Mouse (Mus musculus) intestine, embryonic 14.5 days (tissue): Measurements from ENCODE around the gene Cd200. TPM values are rescaled to one million over a fixed set of nuclear protein-coding genes. Genes with fewer than 3 reads are reported as not detected.

Source experiments
- ATAC-seq: fragments of 200-750 bp; cut with Nextera tagmentation; replicated peaks from 2 replicates; pipeline ENCODE4 v1.8.0; 2017; ENCODE audit warnings: low read depth, moderate number of reproducible peaks, moderate TSS enrichment, moderate library complexity; ENCODE audit not compliant: low FRiP score, low TSS enrichment
- DNase-seq: peaks from one replicate; pipeline ENCODE4 v3.0.0-alpha.2; 2018; ENCODE audit warnings: low spot score
- H3K27ac ChIP-seq: fragments of 300-500 bp; sonication (generic); 2 replicates; pipeline ENCODE4 v1.5.1; 2014; ENCODE audit warnings: low read depth, mild to moderate bottlenecking, control low read depth
- H3K27me3 ChIP-seq: fragments of 300-500 bp; sonication (generic); replicated peaks from 2 replicates; pipeline ENCODE4 v1.6.1; 2014; ENCODE audit warnings: low read length, control low read depth; ENCODE audit not compliant: control insufficient read depth, insufficient read depth
- H3K36me3 ChIP-seq: fragments of 300-500 bp; sonication (generic); 2 replicates; pipeline ENCODE4 v1.6.1; 2014; ENCODE audit warnings: low read length, control low read depth; ENCODE audit not compliant: control insufficient read depth, insufficient read depth
- H3K4me1 ChIP-seq: fragments of 300-500 bp; sonication (generic); replicated peaks from 2 replicates; pipeline ENCODE4 v1.6.1; 2014; ENCODE audit warnings: low read length, control low read depth, mixed read lengths; ENCODE audit not compliant: control insufficient read depth, insufficient read depth
- H3K4me2 ChIP-seq: fragments of 300-500 bp; sonication (generic); 2 replicates; pipeline ENCODE4 v1.6.1; 2014; ENCODE audit warnings: low read length
- H3K4me3 ChIP-seq: fragments of 300-500 bp; sonication (generic); 2 replicates; pipeline ENCODE4 v1.5.1; 2014; ENCODE audit warnings: low read depth, low read length, control low read depth, mixed read lengths
- H3K9ac ChIP-seq: fragments of 300-500 bp; sonication (generic); 2 replicates; pipeline ENCODE4 v1.6.1; 2014; ENCODE audit warnings: mild to moderate bottlenecking, low read length
- H3K9me3 ChIP-seq: fragments of 300-500 bp; sonication (generic); 2 replicates; pipeline ENCODE4 v1.6.1; 2016; ENCODE audit warnings: low read length, control low read depth; ENCODE audit not compliant: control insufficient read depth
- WGBS: fragments of 180-500 bp; shearing (Covaris S2); extraction: QIAGEN DNeasy Blood & Tissue Kit; methylation state at CpG from one replicate; pipeline ENCODE4 v1.1.7; 2014; 5-methylcytosine and 5-hydroxymethylcytosine counted together
- polyA plus RNA-seq: library from polyadenylated mRNA; unstranded; fragments of >200 nt; fragmentation: Nextera tagmentation; extraction: Ambion mirVana; gene quantifications from 2 replicates; pipeline ENCODE4 v1.2.1, GENCODE M21; 2014

Cd200 gene
- polyA plus RNA-seq, 1 experiment from 2014 or later = 41.7 TPM

DNA sequence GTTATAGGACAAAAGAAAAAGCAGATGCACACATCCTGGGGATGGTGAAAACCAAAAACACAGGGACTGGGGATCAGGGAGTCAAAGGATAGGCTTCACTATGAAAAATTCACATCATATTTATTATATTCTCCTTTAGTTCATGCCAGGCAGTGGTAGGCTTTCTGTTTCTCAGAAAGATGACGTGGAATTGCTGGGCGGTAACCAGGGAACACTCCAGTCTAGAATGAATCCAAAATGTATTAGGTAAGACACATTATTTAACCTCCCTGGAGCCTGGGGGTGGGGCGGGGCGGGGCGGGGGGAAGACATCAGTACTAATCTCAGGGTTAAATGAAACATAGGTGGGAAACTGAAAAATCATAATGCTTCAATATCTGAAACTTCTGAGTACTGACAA lies 1.8 kb downstream of the Cd200 start:
- H3K27ac ChIP-seq = no peak overlapping the region
- no peaks in the 10 kb centered on the region for H3K36me3 ChIP-seq
- no peaks in the 10 kb centered on the region for H3K27me3 ChIP-seq
- H3K4me3 ChIP-seq = no peak overlapping the region
- H3K4me1 ChIP-seq = no peaks in the 10 kb centered on the region
- no peak for DNase-seq
- H3K9ac ChIP-seq = no peak overlapping the region
- 92% methylated on average over 5 of the region's 5 CpGs for WGBS
- no peak overlapping the region for H3K4me2 ChIP-seq
- no peak for ATAC-seq
- no peaks in the 10 kb centered on the region for H3K9me3 ChIP-seq

GRCm38 (mm10) chr16:45402951-45403350 lies 5.9 kb downstream of the Cd200 start:
- Histone ChIP-seq H3K4me2 (no peak overlapping the region), H3K27ac (no peak overlapping the region), H3K27me3 (no peaks in the 10 kb centered on the region), H3K9ac (no peak overlapping the region), H3K4me3 (no peak overlapping the region), H3K4me1 (no peaks in the 10 kb centered on the region), H3K9me3 (no peaks in the 10 kb centered on the region), H3K36me3 (no peaks in the 10 kb centered on the region)
- ATAC-seq (no peak), DNase-seq (no peak)
- WGBS = 67% methylated on average over 2 of the region's 2 CpGs

DNA sequence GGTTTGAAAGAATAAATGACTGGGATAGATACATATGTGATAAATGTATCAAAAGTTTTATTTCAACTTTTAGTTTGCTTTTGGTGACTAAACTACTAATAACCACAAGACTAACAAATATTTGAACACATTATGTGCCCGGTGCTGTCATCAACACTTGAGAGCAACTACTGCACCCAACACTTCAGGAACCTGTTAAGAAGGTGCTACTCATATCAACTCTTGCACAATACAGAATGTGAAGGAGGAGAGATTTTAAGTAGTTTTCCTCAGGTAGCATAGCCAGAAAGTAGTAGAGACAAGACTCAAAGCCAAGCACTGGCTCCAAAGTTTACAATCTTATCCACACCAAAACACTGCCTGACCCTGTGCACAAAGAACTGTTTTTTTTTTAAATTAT lies 6.8 kb downstream of the Cd200 start:
- H3K36me3 ChIP-seq = no peaks in the 10 kb centered on the region
- H3K4me2 ChIP-seq = no peak overlapping the region
- ATAC-seq (no peak), DNase-seq (no peak)
- H3K27me3 ChIP-seq = no peaks in the 10 kb centered on the region
- H3K27ac ChIP-seq = no peak overlapping the region
- WGBS = 82% methylated on average over 1 of the region's 1 CpGs
- H3K9me3 ChIP-seq = no peaks in the 10 kb centered on the region
- no peak overlapping the region for H3K9ac ChIP-seq
- H3K4me1 ChIP-seq = no peaks in the 10 kb centered on the region
- no peak overlapping the region for H3K4me3 ChIP-seq

- no peaks in the 10 kb centered on the region for H3K27me3 ChIP-seq
- H3K4me1 ChIP-seq = no peaks in the 10 kb centered on the region
- H3K9me3 ChIP-seq = no peaks in the 10 kb centered on the region
- WGBS = 55% methylated on average over 9 of the region's 9 CpGs
- no peak overlapping the region for H3K27ac ChIP-seq
- no peak overlapping the region for H3K4me2 ChIP-seq
- no peaks in the 10 kb centered on the region for H3K36me3 ChIP-seq
- no peak for DNase-seq
- H3K4me3 ChIP-seq = no peak overlapping the region
- no peak for ATAC-seq
- H3K9ac ChIP-seq = no peak overlapping the region
Measured at GRCm38 (mm10) chr16:45399947-45400555, 8.8 kb downstream of the Cd200 start.

DNA sequence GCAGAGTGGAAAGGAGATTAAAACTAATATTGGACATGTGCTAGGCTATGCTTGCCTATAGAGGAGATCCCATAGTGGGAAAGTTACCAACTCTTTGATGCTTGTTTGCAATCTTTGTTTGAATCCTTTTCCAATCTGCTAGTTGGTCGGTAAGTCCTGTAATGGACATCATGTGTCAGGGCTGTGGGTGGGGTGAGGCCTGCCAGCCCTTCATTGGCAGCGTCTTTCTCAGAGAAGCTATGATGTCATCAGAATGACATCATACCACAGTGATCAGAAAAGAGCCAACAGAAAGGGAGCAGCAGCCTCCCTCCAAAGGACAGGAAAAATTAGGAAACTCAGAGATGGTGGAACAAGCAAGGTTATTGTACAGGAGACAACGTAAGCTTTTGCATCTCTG lies 9.4 kb downstream of the Cd200 start:
- Histone ChIP-seq H3K9ac (no peak overlapping the region), H3K27me3 (no peaks in the 10 kb centered on the region), H3K27ac (no peak overlapping the region), H3K9me3 (no peaks in the 10 kb centered on the region), H3K4me2 (no peak overlapping the region), H3K4me1 (no peaks in the 10 kb centered on the region), H3K36me3 (no peaks in the 10 kb centered on the region), H3K4me3 (no peak overlapping the region)
- no peak for DNase-seq
- WGBS = 81% methylated on average over 3 of the region's 3 CpGs
- no peak for ATAC-seq

DNA sequence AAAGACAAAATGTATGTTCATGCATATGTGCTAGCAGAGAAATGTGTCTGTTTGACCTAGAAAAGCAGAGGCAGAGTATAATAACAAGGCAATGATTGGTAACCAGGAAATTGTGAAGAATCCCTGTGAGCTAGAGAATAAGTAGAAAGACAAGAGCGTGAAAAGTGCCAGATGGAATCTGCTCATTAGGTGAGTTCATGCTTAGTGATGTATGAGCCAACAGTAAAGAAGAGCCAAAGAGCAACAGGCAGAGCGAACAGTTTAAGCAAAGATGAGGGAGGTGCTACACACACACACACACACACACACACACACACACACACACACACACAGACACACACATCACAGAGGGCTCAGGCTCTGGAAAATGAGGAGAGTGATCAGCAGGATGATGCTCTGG lies 11.4 kb downstream of the Cd200 start:
- no peak overlapping the region for H3K4me3 ChIP-seq
- WGBS = 75% methylated on average over 2 of the region's 2 CpGs
- no peak for ATAC-seq

GRCm38 (mm10) chr16:45392246-45392645 lies 16.6 kb downstream of the Cd200 start:
- Histone ChIP-seq H3K4me1 (no peaks in the 10 kb centered on the region), H3K36me3 (no peaks in the 10 kb centered on the region), H3K9ac (no peak overlapping the region), H3K27me3 (no peaks in the 10 kb centered on the region), H3K4me2 (no peak overlapping the region), H3K9me3 (no peaks in the 10 kb centered on the region), H3K4me3 (no peak overlapping the region), H3K27ac (no peak overlapping the region)
- no peak for DNase-seq
- WGBS = 90% methylated on average over 6 of the region's 6 CpGs
- no peak for ATAC-seq

More for the DNA sequence above, 11.4 kb downstream of the Cd200 start:
- Histone ChIP-seq H3K27ac (no peak overlapping the region), H3K27me3 (no peaks in the 10 kb centered on the region), H3K4me2 (no peak overlapping the region), H3K36me3 (no peaks in the 10 kb centered on the region), H3K4me1 (no peaks in the 10 kb centered on the region), H3K9ac (no peak overlapping the region), H3K9me3 (no peaks in the 10 kb centered on the region)
- no peak for DNase-seq

- ATAC-seq = no peak
- DNase-seq = no peak
- Histone ChIP-seq H3K27ac (no peak overlapping the region), H3K36me3 (no peaks in the 10 kb centered on the region), H3K4me2 (no peak overlapping the region), H3K4me3 (no peak overlapping the region), H3K27me3 (no peaks in the 10 kb centered on the region), H3K4me1 (no peaks in the 10 kb centered on the region), H3K9ac (no peak overlapping the region), H3K9me3 (no peaks in the 10 kb centered on the region)
- WGBS = 90% methylated on average over 3 of the region's 3 CpGs
Measured at GRCm38 (mm10) chr16:45391680-45392079, 17.2 kb downstream of the Cd200 start.

DNA sequence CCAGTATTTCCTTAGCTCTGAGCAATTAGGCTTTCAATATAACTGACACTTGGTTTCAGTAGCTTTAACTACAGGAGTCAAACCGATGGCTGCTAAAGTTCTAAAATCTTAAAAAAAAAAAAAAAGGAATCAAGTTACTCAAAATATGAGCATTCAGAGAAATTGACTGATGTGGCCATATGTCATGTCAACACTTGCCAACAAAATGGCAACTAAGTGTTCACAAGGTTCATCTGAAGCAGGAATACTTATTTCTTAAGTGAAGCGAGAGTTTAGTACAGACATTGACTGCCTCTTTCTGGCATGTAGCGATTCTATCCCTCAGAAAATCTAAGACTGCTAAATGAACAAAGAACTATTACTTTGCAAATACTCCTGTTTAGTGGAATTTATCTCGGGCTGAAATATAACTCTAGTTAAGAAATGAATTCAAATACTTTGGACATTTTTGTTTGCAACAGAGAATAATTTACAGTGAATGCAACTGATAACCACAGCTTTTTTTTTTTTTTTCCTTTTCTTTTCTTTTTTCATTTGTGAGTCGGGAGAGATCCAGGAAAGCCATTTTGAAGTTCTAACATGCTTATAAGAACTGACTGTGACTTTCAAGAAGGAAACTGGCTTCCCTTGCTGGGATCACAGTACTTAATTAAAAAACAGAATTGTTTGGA lies 18.4 kb downstream of the Cd200 start:
- H3K4me2 ChIP-seq = no peak overlapping the region
- WGBS = 83% methylated on average over 5 of the region's 5 CpGs
- ATAC-seq (no peak), DNase-seq (no peak)
- H3K27ac ChIP-seq = no peak overlapping the region
- no peak overlapping the region for H3K9ac ChIP-seq
- no peak overlapping the region for H3K4me3 ChIP-seq
- no peaks in the 10 kb centered on the region for H3K27me3 ChIP-seq
- no peaks in the 10 kb centered on the region for H3K4me1 ChIP-seq
- H3K9me3 ChIP-seq = no peaks in the 10 kb centered on the region
- no peaks in the 10 kb centered on the region for H3K36me3 ChIP-seq
